Mouse (Mus musculus) left cerebral cortex, postnatal 10 days (tissue): ENCODE results near the gene Igfbpl1. TPM values are rescaled to one million over a fixed set of nuclear protein-coding genes. Genes with fewer than 3 reads are reported as not detected.

Experiments used
- DNase-seq, 2 experiments: peaks; one replicate each; pipeline ENCODE4 v3.0.0; 2021 to 2022; ENCODE audit warnings: low spot score in 2 of 2, mixed read lengths in 1 of 2; ENCODE audit errors: extremely low spot score in 1 of 2
- intact Hi-C: fragments of 180-260 bp; cut with DNase I; formaldehyde crosslinking; loops from one replicate; pipeline ENCODE4 v1.15.1; 2025
- total RNA-seq, 2 experiments: library from RNA; stranded (reverse); gene quantifications; 2 replicates each; pipeline ENCODE4 v1.2.3; 2021

Igfbpl1 gene
- 1 to 10 TPM; 2.6 to 2.9 TPM for total RNA-seq

DNA sequence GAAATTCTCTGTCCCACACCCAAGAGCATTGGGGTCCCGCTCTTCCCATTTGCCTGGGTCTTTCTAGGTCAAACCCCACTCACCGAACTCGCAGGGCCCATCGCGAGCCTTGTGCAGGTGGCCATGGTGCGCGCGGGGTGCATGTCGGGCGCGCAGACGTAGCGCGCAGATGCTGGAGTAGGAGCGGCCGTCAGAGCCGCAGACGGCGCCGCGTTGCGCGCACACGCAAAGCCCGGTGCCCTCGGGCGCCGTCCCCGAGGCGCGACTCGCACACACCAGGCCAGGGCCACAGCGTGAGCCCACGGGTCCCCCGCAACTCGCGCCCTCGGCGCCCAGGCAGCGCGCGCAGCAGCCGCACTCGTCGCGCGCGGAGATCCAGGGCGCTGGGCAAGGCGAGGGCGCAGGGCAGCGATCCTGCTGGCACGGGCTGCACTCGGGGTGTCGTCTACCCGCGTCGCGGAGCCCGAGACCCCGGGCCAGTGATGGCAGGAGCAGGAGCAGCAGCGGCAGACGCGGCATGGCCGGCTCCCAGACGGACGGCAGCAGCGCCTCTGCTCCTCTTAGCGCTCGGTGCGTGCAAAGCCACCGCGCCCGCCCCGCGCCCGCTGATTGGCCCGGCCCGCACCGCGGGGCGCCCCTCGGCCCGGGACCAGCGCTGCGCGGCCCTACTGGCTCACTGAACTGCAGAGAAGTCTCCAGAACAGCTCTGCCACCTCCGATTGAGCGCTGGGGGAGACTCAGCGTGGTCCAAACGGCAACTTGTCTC is at the start of gene Igfbpl1:
TSS of gene Igfbpl1 (minus strand) at position 649 of the 766 bp plus-strand sequence.
- intact Hi-C loops = no loop called here
- DNase-seq = peak in 1 of 2 experiments; percentile 39

DNA sequence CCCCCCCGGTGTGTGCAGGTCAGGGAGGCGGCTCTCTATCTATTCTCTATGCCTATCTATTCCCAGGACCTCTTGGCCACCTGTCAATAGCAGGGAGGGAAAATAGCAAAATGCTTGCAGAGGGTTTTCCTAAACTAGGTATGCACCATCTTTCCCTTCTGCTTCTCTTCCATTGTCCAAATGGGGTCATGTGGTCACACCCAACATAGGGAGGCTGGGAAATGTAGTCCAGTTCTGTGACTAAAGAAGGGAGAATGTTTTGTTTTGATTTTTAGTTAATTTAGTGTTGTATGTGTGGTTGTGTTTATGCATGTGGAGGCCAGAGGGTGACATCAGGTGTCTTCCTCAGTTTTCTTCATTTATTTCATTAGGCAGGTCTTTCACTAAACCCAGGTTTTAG is 45.4 kb upstream of the Igfbpl1 start:
- intact Hi-C loops = no loop called here
- DNase-seq = no peak

DNA sequence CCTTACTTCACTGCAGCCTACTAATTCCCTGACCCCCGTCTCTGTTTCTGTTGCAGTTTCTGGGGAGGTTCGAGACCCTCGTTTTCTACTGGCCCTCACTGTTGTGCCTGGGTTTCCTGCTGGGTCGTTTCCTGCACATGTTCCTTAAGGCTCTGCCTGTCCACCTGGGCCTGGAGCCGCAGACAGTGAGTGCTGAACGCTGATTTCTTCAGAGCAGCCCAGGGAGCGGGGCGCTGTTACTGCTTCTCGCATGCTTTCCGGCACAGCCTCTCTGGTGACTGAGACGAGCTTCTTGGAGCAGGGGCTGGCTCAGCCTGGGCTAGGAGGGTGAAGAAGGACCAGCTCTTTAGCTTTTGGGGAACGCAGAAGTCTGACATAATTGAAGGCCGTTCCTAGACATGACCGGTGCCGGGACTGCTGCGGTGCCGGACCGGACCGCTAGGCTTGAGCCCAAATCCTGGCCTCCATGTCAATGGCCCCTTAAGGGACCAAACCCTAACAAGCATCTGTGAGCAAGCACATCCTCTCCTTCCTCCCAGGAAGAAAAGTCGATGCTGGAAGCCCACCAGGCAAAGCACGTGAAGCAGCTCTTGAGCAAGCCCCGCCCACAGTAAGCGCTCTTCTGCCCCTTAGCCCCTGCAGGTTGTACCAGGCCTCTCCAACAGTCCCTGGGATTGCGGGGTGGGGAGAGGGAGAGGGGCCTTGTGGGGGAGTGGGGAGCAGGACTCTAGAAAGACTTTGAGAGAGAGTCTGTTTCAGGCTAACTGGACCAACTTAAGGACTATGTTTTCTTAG is 42.5 kb upstream of the Igfbpl1 start:
- DNase-seq = no peak
- intact Hi-C loops = no loop called here

DNA sequence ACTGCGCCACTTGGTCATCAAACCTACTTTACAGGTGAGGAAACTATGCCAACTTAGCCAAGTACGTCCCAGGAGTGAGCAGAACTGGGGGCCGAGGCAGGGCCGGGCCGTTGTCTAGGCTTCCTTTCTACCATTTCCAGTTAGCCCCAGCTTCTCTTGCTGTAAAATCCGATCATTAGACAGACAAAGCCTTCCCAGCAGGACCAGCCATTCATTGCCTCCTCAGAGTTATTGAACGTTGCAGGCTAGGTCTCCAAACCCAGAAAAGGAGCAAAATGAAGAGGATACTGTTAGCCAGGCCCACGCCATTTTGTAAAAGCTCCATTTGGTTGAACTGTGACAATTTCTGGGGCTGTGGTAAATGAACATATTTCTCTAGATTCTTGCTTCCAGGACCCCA is 40.7 kb upstream of the Igfbpl1 start:
- no peak for DNase-seq
- intact Hi-C loops = no loop called here

DNA sequence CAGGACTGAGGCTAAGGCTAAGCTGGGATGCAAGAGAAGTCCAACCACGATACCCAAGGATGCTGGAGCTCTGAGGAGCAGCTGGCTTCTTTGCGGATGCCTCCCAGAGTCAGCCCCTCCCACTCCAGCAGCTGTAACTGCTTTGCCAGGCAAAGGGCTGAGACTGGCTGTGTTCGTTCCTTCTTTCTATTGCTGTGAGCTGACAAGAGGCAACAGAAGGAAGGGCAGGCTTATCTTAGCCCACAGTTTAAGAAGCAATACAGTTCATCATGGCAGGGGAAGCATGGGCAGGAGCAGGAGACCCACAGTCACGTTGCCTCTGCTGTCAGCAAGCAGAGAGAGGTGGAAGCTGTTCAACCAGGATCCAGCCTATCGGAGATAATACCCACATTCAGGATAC is 34.4 kb upstream of the Igfbpl1 start:
- DNase-seq = no peak
- intact Hi-C loops = no loop called here

GRCm38 (mm10) chr4:45855803-45856424 is 29.2 kb upstream of the Igfbpl1 start:
- intact Hi-C loops = loop anchor here (5.0 to 10.0 kb wide), 2 partner anchors 84 to 841 kb away; partner anchors contain the start of genes Polr1e and Zbtb5

GRCm38 (mm10) chr4:45853496-45854246 is 26.9 kb upstream of the Igfbpl1 start:
- DNase-seq = no peak
- intact Hi-C loops = loop anchor here (10.0 kb wide), 1 partner anchor 839 kb away; the partner anchor contains the start of genes Polr1e and Zbtb5

More at GRCm38 (mm10) chr4:45855803-45856424, 29.2 kb upstream of the Igfbpl1 start:
- DNase-seq = peak; percentile 72 to 77

- intact Hi-C loops = loop anchor here (10.0 kb wide), 1 partner anchor 837 kb away; the partner anchor contains the start of genes Polr1e and Zbtb5
These were observed 24.9 kb upstream of the Igfbpl1 start for GRCm38 (mm10) chr4:45851640-45852051.

DNA sequence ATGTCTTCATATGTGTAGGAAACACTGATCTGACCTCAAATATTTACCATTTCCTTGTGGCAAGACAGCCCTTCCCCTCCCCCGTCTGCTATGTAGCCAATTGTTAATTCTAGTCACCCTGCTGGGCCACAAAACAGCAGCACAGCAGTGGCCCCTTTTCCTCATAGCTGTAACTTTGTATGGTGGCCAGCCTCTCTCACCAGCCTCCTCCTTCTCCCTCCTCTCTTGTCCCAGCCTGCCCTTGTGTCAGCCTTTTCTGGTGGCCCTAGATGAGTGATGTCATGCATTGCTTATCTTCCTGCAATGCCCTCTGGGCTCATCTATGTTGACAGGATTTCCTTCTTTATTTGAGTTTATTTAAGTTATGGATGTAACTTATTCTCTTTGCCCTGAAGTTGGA is 22.7 kb upstream of the Igfbpl1 start:
- no peak for DNase-seq
- intact Hi-C loops = loop anchor here (5.0 kb wide), 1 partner anchor 432 kb away; no protein-coding TSS in a partner anchor

More at GRCm38 (mm10) chr4:45851640-45852051, 24.9 kb upstream of the Igfbpl1 start:
- no peak for DNase-seq

- no peak for DNase-seq
- intact Hi-C loops = loop anchor here (5.0 kb wide), 1 partner anchor 431 kb away; no protein-coding TSS in a partner anchor
These were observed 22.1 kb upstream of the Igfbpl1 start for GRCm38 (mm10) chr4:45848825-45849156.

DNA sequence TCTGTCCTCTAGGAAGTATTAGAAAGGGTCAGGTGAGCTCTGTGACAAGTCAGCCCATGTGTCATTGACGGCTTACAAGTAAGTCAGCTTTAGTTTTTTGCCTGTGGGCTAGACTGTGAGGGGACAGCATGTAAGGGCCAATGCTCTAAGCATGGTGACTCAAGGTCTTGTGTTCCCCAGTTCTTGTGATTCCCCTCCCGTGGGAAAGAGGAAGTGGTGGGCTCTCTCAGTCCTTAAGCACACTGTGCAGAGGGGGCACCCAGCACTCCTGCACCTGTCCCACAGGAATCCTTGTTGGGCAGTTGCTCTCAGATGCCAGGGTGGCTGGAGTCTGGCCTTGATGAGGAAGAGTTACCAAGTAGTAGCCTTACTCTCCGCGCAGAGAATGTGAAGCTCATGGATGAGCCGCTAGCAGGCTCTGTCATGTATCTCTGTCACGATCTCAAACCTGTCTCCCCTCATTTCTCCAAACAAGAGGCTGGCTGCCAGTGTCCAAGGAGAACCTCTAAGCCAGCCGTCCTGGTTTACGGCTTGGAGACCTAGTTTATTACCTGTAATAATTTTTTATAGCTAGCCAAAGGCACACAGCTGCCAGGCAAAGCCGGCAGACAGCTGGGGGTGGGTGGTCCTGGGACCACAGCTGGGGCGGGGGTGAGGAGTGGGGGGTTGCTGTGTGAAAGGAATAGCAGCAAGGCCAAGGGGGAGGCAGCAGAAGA is 21.5 kb upstream of the Igfbpl1 start, which contains the start of gene Stra6l:
TSS of gene Stra6l (plus strand) at position 556 of the 716 bp plus-strand sequence.
- intact Hi-C loops = loop anchor here (5.0 kb wide), 1 partner anchor 431 kb away; no protein-coding TSS in a partner anchor
- DNase-seq = no peak

- no peak for DNase-seq
These were observed 19.5 kb upstream of the Igfbpl1 start for GRCm38 (mm10) chr4:45846263-45846662.

DNA sequence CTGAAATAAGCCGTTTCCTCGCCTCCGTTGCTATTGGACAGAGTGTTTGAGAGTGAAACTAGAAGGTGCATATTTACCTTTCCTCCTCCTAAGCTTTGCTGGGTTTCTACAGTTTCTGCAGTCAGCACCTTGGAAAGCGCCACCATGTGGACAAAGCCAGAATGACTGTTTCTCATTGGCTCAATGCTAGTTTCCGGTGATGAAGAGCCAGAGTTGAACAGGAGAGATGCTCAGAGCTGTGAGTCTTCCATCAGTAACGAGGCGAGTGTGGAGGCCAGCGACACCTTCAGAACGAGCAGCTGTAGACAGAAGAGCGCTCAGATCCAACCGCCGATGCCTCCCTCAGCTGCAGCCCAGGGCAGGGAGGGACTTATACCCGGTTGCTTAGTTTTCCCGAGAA is 17.6 kb upstream of the Igfbpl1 start:
- intact Hi-C loops = no loop called here
- DNase-seq = no peak

More at GRCm38 (mm10) chr4:45846263-45846662, 19.5 kb upstream of the Igfbpl1 start:
- intact Hi-C loops = loop anchor here (5.0 kb wide), 1 partner anchor 429 kb away; no protein-coding TSS in a partner anchor

- intact Hi-C loops = no loop called here
- DNase-seq = no peak
These were observed 6.7 kb upstream of the Igfbpl1 start for GRCm38 (mm10) chr4:45833461-45833860.

GRCm38 (mm10) chr4:45831996-45832395 is 5.3 kb upstream of the Igfbpl1 start:
- no peak for DNase-seq
- intact Hi-C loops = no loop called here

GRCm38 (mm10) chr4:45829907-45830759 is 3.4 kb upstream of the Igfbpl1 start:
- intact Hi-C loops = no loop called here
- DNase-seq = no peak
